Mouse (Mus musculus) liver, embryonic 14.5 days (tissue): ENCODE measurements around the gene Ebf4.

ENCODE experiments used
- CTCF ChIP-seq: IDR thresholded peaks from 2 replicates; pipeline ENCODE4 v1.5.1; 2016; ENCODE audit warnings: antibody characterized with exemption, low read depth, control low read depth
- EP300 ChIP-seq: IDR thresholded peaks from 2 replicates; pipeline ENCODE4 v1.6.1; 2016; ENCODE audit warnings: antibody characterized with exemption, low read depth

- no peak for TF ChIP-seq EP300
- TF ChIP-seq CTCF = no peak
These were observed 55.4 kb downstream of the Ebf4 start for GRCm38 (mm10) chr2:130350376-130350775.
